Mouse (Mus musculus): Measurements from ENCODE around the gene Wdr90. TPM values are rescaled to one million over a fixed set of nuclear protein-coding genes. Genes with fewer than 3 reads are reported as not detected.

The Wdr90 gene
- total RNA-seq, 2 experiments from 2014 or later = 16.7 to 18.0 TPM

DNA sequence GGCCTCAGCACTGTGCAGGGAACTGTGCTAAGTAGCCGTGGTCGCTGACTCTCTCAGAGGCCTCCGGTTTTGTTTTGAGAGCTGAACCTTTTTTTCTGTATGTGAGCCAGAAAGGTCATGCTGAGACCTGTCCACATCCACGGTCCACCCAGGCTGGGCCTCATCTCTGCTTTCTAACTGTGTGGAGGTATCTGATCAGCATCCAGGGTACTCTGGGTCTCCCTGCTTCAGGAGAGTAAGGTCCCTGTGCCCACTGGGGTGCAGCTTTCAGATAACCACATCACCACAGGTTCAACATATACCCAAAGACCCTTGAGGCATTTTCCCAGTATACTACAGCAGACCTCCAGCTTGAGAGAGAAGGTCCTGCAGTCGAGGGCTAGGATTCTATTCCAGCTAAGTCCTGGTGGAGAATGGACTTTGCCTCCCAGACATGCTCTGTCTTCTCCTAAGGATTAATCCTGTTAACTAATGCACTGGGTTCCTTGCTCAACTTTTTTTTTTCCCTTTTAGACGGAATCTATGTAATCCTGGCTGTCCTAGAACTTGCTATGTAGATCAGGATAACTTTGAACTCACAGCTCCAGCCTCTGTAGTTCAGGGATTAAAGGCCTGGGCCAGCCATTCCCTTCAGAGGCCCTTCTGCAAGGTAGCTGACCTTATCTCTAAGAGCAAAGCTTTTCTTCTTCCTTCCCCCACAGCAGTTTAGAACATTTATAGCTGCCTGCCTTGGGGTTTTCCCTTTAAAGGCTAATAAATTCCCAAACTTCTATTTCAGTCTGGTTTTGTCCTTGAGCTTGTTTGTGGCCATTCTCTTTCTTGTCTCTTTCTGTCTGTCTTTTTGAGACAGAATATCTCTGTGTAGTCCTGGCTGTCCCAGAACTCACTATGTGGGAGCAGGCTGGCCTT is 657 bp upstream of the Wdr90 start:
- no peak for DNase-seq (ENCODE audit: low spot score in 2 of 2)

DNA sequence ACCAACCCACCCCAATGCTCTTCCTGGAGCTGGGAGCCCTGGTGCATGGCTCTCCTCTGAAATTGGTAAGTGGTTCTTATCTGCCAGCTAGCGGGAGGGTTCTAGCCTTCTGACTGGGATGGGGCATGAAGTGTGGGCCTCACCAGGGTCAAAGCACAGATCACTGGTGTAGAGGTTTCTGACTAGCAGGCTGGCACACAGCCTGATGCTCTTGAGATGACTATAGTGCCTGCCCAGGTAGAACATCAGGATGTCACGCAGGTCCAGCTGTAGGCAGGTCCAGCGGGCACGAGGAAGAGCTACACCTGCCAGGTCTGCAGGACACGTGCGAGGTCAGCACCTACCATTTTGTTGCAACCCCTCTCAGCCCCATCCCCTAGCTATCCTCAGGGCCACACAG is 1.1 kb downstream of the Wdr90 start:
- no peak for DNase-seq (ENCODE audit: low spot score in 2 of 2)

DNA sequence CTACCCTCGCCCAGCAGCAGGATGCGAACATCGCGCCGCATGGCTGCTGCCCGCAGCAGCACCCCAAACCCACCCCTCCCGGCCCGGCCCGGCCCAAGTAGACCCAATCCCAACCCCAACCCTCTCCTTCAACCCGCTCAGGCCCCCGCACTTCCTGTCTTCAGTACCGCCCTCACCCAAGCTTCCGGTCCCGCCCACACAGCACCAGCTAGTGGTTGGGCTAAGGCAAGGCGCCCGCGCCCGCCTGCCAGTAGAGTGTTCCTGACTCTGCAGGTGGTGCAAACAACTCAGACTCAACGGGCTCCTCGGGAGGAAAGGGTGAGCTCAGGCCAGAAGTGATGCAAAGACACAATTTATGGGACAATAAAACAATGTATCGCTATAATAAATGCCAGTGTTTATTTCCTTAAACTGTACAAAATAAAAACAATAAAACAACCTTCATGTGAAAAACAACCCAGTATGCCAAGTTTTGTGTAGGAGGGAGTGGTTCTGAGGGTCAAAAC is 16.9 kb downstream of the Wdr90 start, which contains the start of gene Rhot2:
TSS of gene Rhot2 (minus strand) at position 456 of the 506 bp plus-strand sequence.
- peak; percentile 90 to 91 for DNase-seq (ENCODE audit: low spot score in 2 of 2)

DNA sequence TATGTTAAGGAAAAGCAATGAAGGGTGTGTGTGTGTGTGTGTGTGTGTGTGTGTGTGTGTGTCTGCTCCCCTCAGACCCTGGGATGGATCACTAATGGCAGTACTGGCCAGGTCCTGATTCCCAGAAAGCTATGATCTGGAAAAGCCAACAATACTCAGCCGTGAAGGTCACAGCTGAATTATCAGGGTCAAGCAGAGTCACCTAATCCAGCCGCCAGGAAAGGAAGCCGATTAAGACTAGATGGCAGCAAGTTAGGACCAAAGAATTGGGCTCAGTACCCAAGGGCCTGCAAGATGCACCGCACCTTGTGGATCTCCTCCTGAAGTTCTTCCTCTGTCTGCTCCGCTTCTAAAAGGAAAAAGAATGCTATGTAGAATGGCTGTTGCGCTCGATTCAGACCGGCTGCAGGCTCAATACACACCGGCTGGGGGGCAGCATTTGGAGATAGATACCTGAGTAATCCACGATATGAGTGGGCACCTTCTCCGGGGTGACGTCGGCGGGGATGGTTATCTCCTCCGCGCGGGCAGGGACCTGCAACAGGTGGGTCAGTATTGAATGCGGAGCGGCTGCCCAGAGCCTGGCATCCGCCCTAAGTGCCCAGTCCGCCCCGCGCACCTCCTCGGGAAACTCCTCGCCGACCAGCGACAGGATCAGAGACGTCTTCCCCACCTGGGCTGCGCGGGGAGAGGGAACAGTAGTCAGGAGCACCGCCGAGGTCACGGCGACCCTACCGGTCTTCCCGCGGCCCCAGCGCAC is 17.5 kb downstream of the Wdr90 start:
- DNase-seq (ENCODE audit: low spot score in 2 of 2) = no peak

DNA sequence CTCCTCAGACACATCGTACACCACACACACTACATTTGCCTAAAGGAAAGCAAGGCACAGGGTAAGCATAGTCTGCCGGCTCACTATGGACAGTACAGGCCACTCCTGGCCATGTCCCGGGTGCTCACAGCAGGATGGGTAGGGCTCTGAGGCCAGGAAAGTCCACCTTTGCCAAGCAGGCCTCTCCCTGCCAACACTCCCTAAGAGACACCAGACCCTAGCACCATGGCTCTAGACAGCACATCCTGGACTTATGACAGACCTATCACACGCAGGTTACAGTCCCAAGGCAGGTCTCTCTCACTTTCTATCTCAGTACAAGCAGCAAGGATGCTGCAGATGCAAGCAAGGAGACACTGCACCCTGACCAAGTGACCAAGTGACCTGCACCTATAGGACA is 18.2 kb downstream of the Wdr90 start:
- DNase-seq (ENCODE audit: low spot score in 2 of 2) = no peak

DNA sequence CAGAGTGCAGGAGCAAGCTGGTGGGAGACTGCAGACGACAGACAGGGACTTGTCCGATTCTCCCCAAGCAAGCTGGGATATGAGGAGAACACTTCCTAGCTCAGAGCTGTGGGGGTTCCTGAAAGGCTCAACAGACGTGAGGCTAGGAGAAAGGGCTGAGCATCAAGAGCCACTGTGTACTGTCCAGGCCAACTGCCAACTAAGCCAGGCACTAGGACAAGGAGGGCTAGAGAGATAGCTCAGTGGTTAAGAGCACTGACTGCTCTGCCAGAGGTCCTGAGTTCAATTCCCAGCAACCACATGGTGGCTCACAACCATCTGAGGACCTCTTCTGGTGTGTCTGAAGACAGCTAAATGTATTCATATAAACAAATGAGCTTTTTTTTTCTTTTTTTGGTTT is 18.8 kb downstream of the Wdr90 start:
- no peak for DNase-seq (ENCODE audit: low spot score in 2 of 2)

DNA sequence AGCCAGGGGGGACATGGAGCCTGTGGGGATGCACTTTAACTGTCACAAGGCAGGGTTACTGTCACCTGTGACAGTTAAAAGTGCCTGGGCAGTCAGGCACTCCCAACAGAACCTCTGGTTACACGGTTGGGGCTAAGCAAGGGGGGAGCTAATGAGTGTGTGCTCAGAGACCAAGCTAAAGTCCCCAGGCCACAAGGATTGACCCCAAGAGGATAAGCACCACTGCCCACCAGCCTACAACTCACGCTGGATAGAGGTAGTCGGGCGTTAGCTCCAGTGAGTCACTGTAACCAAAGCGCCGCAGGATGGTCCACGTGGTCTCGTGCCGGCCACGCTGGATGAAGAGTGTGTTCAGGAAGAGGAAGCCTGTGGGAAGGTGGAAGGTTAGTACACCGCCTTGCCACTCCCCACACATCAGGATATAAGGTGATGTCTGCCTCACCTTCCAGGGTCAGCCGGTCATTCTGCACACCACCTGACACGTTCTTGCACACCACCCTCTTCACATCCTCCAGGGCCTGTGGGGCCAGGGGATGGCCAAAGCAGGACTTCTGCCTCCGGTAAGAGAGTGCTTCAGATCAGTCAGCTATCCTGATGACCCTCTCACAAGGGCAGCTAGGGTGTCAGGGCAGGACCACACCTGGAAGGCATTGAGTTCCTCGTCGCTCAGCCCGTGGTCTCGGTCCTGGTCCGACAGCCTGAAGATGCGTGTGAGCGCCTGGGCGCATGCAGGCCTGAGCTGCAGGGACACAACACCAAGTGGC is 20.0 kb downstream of the Wdr90 start, which contains the start of gene Gm20683:
TSS of gene Gm20683 (minus strand) at position 647 of the 764 bp plus-strand sequence.
- no peak for DNase-seq (ENCODE audit: low spot score in 2 of 2)

GRCm38 (mm10) chr17:25840519-25840918 is 20.8 kb downstream of the Wdr90 start:
- no peak for DNase-seq (ENCODE audit: low spot score in 2 of 2)

- no peak for DNase-seq (ENCODE audit: low spot score in 2 of 2)
Observed at GRCm38 (mm10) chr17:25839455-25840235, 21.7 kb downstream of the Wdr90 start.

GRCm38 (mm10) chr17:25838904-25839303 is 22.4 kb downstream of the Wdr90 start:
- DNase-seq (ENCODE audit: low spot score in 2 of 2) = no peak

DNA sequence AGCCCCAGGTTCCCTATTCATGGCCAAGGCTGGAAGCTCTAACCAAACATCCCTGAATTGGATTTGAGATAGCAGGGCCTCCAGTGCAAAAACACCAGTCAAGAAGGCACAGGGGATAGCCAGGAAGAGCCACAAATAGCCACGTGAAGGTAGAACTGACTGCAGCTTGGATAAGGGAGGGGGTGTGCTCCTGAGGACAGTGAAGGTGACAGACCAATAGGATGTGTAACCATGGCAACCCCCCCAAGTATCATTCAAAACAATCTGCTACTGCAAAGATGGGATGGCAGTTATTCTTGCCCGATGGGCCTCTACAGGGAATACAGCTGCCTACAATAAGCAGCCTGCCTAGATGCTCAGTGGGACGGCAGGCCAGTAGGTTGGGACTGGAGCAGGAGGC is 23.8 kb downstream of the Wdr90 start:
- no peak for DNase-seq (ENCODE audit: low spot score in 2 of 2)

GRCm38 (mm10) chr17:25837076-25837410 is 24.3 kb downstream of the Wdr90 start, which contains the start of gene Rhbdl1:
Gene Rhbdl1 (minus strand): TSS chr17:25837295.
- peak; percentile 68 to 77 for DNase-seq (ENCODE audit: low spot score in 2 of 2)

GRCm38 (mm10) chr17:25836397-25837075 is 24.8 kb downstream of the Wdr90 start:
- no peak for DNase-seq (ENCODE audit: low spot score in 2 of 2)

DNA sequence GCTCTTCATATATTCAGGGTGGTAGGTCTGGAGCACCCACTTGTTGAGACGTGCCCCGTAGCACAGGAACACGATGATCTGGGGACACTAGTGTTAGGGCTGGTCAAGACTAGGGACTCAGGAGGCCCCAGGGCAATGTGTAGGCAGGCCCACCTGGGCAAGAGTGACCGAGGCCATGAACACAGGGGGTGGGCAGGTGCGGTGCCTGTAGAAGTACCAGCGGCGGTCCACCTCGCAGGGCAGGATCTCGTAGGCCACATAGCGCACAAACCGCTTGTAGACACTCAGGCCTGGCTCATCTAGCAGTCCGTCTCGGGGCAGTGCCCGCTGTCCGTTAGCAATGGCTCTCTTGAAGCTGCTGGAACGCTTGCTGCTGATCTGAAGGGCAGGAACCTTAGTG is 25.5 kb downstream of the Wdr90 start:
- DNase-seq (ENCODE audit: low spot score in 2 of 2) = no peak

DNA sequence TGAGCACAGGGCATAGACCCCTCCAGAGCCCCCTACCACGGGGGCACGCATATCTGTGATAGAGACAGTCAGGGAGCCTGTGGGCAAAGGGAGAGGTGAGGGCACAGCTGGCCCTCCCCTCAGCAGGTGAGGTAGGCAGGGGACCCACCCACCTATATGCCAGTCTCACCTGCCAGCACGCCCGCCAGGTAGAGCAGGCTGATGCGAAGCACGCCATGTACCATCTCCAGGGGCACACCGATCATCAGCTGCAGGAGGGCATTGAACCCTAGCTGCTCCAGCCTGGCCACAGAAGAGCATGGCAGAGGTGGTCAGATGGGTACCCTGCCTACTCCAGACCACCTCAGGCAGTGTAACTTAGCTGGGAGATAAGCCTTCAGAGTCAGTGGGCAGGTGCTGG is 26.0 kb downstream of the Wdr90 start:
- no peak for DNase-seq (ENCODE audit: low spot score in 2 of 2)

DNA sequence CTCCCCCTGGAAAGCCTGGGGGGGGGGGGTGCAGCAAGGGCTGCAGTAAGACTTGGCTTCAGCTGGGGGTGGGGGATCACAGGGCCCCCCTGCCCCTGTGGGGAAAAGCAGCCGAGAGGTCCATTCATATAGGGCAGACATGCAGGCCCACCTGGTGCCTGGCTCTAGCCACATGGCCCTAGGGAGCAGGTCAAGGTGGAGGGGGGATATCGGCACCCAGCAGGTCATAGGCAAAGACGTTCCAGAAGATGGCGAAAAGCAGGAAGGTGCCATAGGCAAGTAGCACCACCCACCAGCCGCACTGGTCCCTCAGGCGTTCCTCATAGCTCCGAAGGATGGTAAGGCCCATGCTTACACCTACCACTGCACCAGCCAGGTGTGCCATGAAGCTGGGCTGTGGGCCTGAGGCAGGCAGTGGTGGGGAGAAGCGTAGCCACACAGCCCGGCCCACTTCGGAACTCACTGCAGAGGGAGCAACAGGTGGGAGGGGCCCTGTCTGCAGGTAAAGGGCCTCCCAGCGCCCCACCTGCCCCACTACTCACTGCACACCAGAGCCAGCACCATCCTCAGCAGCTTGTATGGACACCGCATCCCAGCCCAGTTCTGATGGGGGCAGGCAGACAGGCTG is 26.6 kb downstream of the Wdr90 start:
- DNase-seq (ENCODE audit: low spot score in 2 of 2) = no peak

- DNase-seq (ENCODE audit: low spot score in 2 of 2) = no peak
Observed at GRCm38 (mm10) chr17:25833961-25834594, 27.2 kb downstream of the Wdr90 start.

DNA sequence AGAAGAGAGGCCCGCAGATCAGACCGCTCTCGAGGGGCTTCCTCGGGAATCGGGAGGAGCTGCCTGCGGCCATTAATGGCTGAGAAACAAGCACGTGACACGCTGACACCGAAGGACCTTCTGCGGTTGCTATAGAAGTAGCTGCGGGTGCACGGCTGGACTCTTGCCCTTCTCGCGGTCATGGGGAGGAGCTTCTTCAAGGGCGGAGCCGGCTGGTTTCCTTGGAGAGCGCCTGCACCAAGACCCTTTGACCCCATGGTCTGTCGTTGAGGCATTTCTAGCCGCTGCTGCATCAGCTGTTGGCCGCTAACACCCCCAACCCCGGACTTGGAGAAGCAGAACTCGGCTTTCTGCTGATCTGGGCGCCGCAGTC is 28.0 kb downstream of the Wdr90 start, which contains the start of gene Stub1:
TSS of gene Stub1 (minus strand) at position 114 of the 373 bp plus-strand sequence.
- peak; percentile 85 to 88 for DNase-seq (ENCODE audit: low spot score in 2 of 2)
